Mouse (Mus musculus): ENCODE measurements around the gene Fam181a.

GRCm38 (mm10) chr12:103347406-103347805, 36.6 kb downstream of the Fam181a start:
- no peak for TF ChIP-seq CTCF (IDR thresholded peaks at IDR 0.05; ENCODE audit: insufficient read depth, low read length)
- no peak for TF ChIP-seq POLR2A (IDR thresholded peaks at IDR 0.05; ENCODE audit: borderline replicate concordance, extremely low read depth, low read depth, low read length)

Measured in lung, adult 2 months (tissue).